Mouse (Mus musculus) retina, postnatal 1 day (tissue): ENCODE data around the gene Olfr651.
"Not testable (repeated sequence)": the region's sequence is repeated elsewhere in the genome, so short reads cannot be mapped to it uniquely, and the experiment has no call there.

Experiments
- DNase-seq: peaks from one replicate; pipeline ENCODE4 v3.0.0-alpha.2; 2012

Gene Olfr651

GRCm38 (mm10) chr7:104549833-104550232 is at the start of gene Olfr651:
Gene Olfr651, plus strand, starts transcription at chr7:104550133.
- no peak for DNase-seq

DNA sequence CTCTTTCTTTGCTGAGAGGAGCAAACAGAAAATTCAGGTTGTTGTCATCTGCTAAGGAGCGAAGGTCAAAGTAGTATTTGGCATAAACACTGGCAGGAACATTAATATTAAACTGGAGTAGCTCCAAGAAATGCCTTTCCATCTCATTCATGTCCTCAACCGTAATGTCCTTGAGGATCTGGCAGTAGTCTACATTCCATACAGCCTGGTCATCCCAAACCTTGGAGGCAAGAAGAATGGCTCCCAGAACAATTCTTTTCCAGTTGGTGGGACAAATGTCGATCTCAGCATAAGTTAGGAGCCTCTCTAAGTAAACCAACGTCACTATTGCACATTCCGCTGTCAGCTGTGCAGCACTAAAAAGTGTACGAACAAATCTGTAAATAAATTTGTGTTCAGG is 48.7 kb upstream of the Olfr651 start:
- DNase-seq: not testable (repeated sequence)

- DNase-seq: peak; percentile 34
Observed at GRCm38 (mm10) chr7:104501589-104502371, 48.2 kb upstream of the Olfr651 start.

- not testable (repeated sequence) for DNase-seq
Observed at GRCm38 (mm10) chr7:104507421-104508065, 42.4 kb upstream of the Olfr651 start, which contains the start of gene Trim30d. Gene Trim30d, minus strand, starts transcription at chr7:104507849.

DNA sequence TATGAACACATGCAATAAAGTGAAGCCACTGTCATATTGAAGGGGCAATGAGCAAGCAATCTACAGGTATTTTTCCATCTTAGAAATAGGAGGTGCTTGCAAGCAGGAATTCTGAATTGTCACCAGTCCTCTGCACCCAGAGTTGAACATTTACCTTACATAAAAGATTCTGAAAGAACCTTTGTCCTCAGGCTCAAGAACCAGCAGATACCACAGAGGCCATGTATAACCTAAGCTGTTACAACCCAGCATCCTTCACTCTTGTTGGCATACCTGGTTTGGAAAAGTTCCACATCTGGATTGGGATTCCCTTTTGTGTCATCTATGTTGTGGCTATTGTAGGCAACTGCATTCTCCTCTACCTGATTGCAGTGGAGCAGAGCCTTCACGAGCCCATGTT is 2.8 kb downstream of the Olfr651 start:
- DNase-seq: no peak

GRCm38 (mm10) chr7:104560601-104561000 is 10.7 kb downstream of the Olfr651 start, which contains the start of gene Olfr652:
Gene Olfr652, plus strand, starts transcription at chr7:104560901.
- no peak for DNase-seq

GRCm38 (mm10) chr7:104577014-104577413 is 27.1 kb downstream of the Olfr651 start, which contains the start of gene Olfr653:
Gene Olfr653, plus strand, starts transcription at chr7:104577314.
- DNase-seq: no peak

DNA sequence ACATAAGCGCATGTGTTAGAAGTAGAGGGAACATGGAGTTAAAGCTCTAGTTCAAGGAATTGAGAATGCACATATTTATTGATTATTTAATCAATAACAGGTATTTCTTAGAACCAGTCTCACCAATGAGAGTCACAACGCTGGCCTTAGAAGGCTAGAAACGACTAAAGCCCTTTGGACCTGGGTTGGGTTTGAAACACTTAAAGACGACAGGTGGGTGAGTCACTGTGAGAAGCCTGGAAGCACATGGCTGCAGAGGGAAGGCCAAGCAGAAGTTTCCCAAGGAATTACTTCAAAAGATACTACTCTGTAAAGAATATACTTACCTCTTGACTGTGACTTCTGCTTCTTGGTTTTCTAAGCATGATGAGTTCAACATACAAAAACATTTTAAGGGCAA is 30.9 kb downstream of the Olfr651 start:
- no peak for DNase-seq

- DNase-seq: no peak
Observed at GRCm38 (mm10) chr7:104581429-104581828, 31.5 kb downstream of the Olfr651 start.

- DNase-seq: no peak
Observed at GRCm38 (mm10) chr7:104586725-104587124, 36.8 kb downstream of the Olfr651 start, which contains the start of gene Olfr654. Gene Olfr654, plus strand, starts transcription at chr7:104587025.

DNA sequence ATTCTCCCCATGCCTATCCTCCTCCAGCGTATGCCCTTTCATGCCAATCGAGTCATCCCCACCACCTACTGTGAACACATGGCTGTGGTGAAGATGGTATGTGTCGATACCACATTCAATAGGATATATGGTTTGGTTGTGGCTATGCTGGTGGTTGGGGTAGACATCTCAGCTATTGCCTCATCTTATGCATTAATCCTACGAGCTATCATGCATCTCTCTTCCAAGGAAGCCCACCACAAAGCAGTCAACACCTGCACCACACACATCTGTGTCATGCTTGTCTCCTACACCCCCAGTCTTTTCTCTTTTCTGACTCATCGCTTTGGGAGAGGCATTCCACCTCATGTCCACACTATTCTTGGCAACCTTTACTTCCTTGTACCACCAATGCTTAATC is 38.3 kb downstream of the Olfr651 start:
- no peak for DNase-seq

DNA sequence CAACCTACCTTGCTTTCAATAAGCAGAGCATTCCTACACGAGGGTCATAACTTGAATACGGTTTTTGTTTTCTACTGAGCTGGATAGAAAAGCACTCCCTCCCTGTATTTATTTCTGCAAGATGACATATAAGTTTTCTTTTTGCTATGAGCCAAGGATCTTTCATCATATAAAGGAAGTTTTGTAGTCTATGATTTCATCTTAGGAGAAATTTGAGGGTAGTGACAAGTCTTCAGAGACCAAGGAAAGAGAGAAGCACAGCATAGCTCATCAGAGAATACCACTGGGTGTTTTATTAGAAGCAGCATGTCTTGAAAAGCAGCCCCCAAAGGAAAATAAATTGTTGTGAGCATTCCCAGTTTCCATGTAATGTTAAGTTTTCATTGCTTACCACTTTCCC is 51.7 kb downstream of the Olfr651 start, which contains the start of gene Olfr655:
Gene Olfr655 (minus strand): TSS at position 101 of the 400 bp plus-strand sequence.
- DNase-seq: no peak

- DNase-seq: no peak
Observed at GRCm38 (mm10) chr7:104603173-104603572, 53.2 kb downstream of the Olfr651 start.
